Mouse (Mus musculus) erythroid progenitor cell, adult 5-6 weeks (primary cell): ENCODE data around the gene Rabif. TPM values are rescaled to one million over a fixed set of nuclear protein-coding genes. Genes with fewer than 3 reads are reported as not detected.
"Not testable (repeated sequence)": the region's sequence is repeated elsewhere in the genome, so short reads cannot be mapped to it uniquely, and the experiment has no call there.

Experiments
- ATAC-seq: replicated peaks from 2 replicates; pipeline ENCODE4 v1.8.0; 2016; ENCODE audit warnings: moderate number of reproducible peaks, mild to moderate bottlenecking, moderate TSS enrichment, inconsistent platforms; ENCODE audit not compliant: poor library complexity, low FRiP score, severe bottlenecking
- total RNA-seq, 2 experiments: library from RNA; stranded (forward) in 1 of 2; stranded (reverse) in 1 of 2; fragments of 150-400 nt in 1 of 2; fragments of 186-747, 209-891 nt in 1 of 2; gene quantifications; 2 replicates each; pipeline versions ENCODE4 v1.2.3 to v1.2.4; 2015 to 2017; ENCODE audit warnings: low replicate concordance in 2 of 2

The Rabif gene
- 15.5 and 18.4 TPM in 2 replicates for total RNA-seq (2015; ENCODE audit: low replicate concordance)
- 3.6 and 11.7 TPM in 2 replicates for total RNA-seq (2017; ENCODE audit: low replicate concordance)

GRCm38 (mm10) chr1:134494428-134495215 lies at the start of gene Rabif:
Gene Rabif (plus strand): TSS chr1:134494648.
- peak; percentile 92 for ATAC-seq

GRCm38 (mm10) chr1:134445418-134445817 lies 49.0 kb upstream of the Rabif start:
- ATAC-seq: no peak

- not testable (repeated sequence) for ATAC-seq
These were observed 45.9 kb upstream of the Rabif start for GRCm38 (mm10) chr1:134448537-134448936.

DNA sequence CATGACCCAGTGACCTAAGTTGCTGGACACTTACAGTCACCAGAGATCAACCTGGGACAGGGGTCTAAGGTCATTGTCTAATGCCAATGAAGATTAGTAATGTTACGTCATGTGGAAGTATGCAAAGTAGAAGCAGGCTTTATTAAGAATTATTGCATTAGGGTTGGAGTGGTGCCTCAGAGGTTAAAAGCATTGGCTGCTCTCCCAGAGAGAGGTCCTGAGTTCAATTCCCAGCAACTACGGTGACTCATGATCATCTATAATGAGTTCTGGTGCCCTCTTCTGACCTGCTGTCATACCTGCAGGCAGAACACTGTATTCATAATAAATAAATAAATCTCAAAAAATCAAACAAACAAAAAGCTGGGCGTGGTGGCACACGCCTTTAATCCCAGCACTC lies 44.2 kb upstream of the Rabif start:
- ATAC-seq: no peak

GRCm38 (mm10) chr1:134450986-134451385 lies 43.5 kb upstream of the Rabif start:
- peak; percentile 63 for ATAC-seq

GRCm38 (mm10) chr1:134454904-134455824 lies 39.3 kb upstream of the Rabif start, which contains the start of gene Klhl12:
Gene Klhl12 (plus strand): TSS chr1:134455531.
- peak; percentile 87 for ATAC-seq

GRCm38 (mm10) chr1:134456060-134456459 lies 38.4 kb upstream of the Rabif start:
- no peak for ATAC-seq

DNA sequence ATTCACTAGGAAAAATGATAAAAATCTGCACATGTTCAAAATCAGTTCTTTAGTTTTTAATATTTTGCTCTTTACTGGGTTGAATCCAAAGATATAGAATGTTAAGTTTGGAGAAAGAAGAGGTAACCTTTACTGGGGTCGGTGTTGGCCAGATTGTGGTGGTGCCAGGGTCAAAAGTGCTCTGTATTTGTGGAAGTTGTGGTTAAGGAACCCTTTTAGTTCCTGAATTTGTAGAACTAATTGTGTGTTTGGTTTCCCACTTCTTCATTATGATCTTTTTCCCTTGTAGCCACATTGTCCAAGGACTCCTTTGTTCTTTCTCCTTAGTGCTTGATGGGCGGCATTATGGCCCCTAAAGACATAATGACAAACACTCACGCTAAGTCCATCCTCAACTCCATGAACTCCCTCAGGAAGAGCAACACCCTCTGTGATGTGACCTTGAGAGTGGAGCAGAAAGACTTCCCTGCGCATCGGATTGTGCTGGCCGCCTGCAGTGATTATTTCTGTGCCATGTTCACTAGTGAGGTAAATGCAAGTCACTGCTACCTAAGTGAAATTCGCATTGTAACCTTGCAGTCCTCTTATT lies 36.2 kb upstream of the Rabif start:
- ATAC-seq: no peak

GRCm38 (mm10) chr1:134460294-134461284 lies 33.9 kb upstream of the Rabif start:
- peak; percentile 94 for ATAC-seq

DNA sequence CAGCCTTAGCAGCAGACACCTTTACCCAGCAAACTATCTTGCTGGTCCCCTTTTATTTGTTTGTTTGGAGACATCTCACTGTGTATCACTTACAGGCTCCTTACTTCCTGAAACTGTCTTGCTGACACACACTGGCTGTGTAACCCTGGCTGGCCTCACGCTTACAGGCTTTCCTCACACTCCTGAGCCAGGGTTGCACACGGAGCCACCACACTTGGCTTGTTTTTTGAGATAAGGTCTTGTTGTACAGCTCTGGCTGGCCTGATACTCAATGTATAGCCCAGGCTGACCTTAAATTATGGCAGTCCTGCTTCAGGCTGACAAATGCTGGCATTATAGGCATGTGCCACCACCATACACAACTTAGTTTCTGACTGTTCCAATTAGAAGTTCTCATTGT lies 9.8 kb upstream of the Rabif start:
- ATAC-seq: peak; percentile 70

- ATAC-seq: no peak
These were observed 3.3 kb upstream of the Rabif start for GRCm38 (mm10) chr1:134490903-134491801.

DNA sequence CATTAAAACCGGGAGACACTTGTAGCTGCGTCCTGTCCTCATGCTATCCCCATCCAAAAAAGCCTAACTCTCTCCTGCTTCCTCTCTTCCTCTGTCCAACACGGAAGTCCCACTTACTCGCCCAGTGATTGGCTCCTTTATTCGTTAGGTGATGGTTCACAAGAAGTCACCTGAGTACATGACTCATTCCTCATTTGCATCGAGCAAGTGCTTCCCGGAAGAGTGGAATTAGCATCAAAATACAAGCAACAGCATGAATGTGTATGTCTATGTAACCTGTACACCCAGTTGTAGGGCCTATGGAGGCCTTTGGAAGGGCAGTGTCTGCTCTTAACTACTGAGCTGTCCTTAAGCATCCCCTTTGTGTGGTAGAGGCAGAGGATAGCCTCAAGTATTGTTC lies 2.2 kb upstream of the Rabif start:
- ATAC-seq: no peak

- no peak for ATAC-seq
These were observed 952 bp upstream of the Rabif start for GRCm38 (mm10) chr1:134493496-134493895.

DNA sequence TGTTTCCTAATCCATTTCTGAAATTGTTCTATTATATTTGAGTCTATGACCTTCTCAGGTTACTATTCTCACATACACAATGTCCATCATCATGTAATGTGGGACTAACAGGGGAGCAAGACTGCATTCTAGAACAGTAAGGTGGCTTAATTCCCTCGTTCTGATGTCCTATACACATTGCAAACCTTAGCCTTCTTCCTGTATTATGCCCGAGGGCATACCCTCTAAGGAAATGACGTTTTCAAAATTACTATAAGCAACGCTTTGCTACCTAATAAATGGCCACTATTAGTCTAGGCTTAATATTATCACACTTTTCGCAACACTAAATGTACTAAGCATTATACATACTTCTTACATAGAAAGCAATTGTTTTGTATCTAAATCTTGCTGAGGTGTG lies 492 bp upstream of the Rabif start:
- ATAC-seq: peak; percentile 9

DNA sequence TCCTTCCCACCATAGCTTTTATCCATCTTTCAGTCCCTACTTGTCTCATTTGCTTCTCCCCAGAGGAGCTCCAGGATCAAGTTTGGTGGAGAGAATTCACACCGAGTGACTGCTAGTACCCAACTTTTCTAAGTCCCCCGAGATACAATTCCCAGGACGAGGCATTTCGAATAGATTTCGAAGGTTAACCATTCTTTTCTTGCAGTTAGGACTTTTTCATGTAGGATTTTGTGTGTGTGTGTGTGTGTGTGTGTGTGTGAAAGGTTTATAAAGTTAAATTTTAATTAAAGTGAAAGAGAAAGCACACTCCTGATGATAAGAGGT lies 730 bp downstream of the Rabif start:
- no peak for ATAC-seq

DNA sequence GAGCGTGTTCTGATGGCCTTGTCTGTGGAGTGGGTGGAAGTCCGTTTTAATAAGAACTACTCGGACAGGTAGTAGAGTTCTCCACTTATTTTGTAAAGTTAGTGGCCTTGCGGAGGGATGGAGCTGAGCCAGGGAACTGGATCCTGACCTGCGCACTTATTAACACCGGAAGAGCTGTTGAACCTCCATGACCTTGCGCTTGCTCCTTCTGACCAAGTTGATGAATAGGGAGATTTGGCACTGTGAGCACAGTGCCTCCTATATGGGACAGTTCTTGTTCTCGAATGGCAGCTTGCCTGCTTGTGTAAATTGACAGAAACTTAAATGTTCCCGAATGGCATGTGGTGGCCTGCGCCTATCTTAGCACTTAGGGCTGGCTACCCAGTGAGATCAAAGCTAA lies 1.5 kb downstream of the Rabif start:
- ATAC-seq: no peak

DNA sequence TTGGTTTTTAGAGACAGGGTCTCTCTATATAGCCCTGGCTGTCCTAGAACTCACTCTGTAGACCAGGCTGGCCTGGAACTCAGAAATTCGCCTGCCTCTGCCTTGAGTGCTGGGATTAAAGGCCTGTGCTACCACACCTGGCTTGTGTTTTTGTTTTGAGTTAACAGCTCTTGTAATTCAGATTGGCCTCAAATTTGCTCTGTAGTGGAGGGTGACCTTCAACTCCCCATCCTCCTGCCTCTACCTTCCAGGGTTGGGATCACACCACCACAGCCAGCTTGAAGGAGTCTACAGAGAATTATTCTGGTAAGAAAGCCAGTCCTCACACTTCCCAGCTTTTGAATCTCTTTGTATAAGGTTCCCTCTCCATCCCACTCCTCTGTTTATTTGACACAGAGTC lies 6.5 kb downstream of the Rabif start:
- no peak for ATAC-seq

GRCm38 (mm10) chr1:134506201-134506600 lies 11.8 kb downstream of the Rabif start:
- no peak for ATAC-seq
